Mouse (Mus musculus): ENCODE data around the gene Dok4.

The Dok4 gene

DNA sequence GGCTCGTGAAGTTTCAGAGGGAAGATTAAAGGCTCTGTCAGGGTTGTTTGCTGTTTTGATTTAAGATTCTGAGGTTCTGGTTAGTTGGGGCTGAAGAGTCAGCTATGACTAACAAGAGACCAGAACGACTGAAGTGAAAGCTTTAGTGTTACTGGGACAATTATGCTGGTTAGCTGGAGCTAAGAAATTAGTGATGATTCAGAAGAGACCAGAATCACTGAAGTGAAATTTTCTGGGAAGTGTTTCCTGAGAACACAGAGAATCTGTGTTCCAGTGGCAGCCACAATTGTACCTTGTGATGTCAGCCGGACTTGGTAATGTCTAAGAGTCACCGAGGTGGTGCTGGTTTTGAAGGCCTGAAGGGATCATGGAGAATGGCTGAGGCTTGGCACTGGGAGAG is 4.6 kb upstream of the Dok4 start:
- no peak for DNase-seq (ENCODE audit: low read depth, low spot score)

GRCm38 (mm10) chr8:94876820-94877219 is 690 bp upstream of the Dok4 start:
- peak; percentile 62 for DNase-seq (ENCODE audit: low read depth, low spot score)

DNA sequence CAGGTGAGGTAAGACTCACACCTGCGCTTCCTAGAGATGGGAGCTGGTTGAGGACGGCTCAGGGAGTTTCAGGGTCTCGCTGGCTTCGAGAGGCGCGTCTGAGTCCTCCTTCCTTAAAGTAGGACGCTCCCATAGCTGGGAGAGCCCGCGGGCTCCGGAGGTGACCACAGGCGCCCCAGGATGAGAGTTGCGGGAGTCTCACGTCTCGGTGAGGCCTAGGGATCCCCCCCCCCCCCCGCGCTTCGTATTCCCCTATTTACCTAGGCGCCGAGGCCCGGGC is 319 bp downstream of the Dok4 start:
- DNase-seq (ENCODE audit: low read depth, low spot score): no peak

DNA sequence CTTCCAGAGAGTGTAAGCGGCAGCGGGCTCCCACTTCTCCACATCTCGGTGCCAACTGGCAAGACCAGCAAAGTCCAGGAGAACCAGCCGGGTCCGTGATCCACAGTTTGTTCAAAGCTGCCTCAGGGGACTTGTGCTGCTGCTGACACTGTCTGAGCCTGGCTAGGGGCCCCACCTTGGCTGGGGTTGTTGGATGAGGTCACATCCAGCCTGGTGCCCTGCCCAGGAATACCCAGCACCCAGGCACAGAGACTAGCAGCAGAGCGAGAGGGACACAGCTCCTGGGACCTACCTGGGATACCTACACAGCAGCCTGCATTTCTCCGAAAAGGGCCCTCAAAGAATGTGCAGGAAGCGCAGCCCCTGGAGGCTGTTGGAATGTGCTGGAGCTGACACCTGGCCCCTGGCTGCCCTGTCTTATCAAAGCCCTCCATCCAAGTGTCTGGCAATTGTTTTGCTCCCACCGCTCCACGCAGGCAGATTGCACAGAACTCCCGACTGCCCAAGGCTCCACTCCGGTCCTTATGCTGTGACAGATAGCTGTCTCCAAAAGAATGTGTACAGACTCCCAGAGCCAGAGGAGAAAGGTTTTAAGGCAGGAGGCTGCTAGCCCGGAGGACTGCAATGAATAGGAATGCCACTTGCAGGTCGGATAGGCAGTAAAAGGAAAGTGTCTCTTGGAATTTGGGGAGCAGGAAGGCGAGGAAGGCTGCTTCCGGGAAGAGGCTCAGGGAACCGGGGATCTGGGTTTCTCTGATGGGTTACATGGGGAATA is 847 bp downstream of the Dok4 start:
- peak; percentile 24 for DNase-seq (ENCODE audit: low read depth, low spot score)

DNA sequence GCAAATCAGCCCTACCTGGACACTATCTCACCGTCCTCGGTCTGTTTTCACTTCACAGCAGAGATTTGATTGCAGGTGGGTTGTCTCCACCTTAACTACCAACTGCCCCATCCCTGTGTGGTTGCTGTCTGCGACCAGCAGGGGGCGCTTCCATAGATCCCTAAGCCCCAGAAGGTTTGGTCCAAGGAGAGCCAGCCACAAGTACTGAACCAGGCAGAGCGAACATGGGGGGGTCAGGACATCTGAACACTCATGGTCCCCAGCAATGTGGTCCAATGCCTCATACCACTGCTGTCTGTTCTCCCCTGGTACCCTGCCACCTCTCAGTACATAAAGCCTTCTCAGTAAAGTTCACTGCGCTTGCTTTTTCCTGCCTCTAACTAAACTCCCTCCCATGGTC is 1.8 kb downstream of the Dok4 start:
- peak; percentile 84 for DNase-seq (ENCODE audit: low read depth, low spot score)

DNA sequence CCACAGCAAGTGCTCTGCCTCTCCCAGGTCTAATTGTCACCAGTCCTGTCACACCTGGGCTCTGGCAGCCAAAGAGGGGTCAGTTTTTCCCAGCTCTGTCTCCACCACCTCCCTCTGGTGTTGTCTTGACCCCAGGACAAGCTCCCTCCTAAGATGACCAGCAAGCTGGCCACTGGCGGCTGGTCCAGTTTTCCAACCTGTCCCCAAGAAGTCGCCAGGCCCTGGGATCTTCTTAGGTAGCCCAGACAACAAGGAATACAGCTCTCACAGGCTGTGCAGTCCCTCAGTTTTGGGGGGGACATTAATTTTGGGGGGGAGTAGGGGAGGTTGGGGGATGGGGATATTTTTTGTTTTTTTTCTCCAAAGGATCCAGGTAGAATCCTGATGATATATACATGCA is 3.6 kb downstream of the Dok4 start:
- no peak for DNase-seq (ENCODE audit: low read depth, low spot score)

DNA sequence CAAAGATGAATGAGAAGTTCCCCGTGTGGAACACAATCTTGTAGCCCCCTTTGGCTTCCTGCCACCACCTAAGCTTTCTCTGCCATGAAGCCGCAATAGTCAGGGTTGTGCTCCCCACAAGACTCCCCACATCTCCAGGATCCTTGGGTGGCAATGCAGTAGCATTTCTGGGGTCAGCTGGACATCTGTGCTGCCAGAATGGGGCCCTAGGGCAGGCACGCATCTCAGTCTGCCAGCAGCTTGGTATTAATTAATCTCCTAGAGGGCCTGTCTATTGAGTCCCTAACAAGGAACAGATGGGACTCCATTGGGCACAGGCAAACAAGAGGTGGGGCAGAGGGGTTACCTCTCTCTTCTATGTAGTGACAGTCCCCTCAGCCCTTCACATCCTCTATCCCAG is 4.0 kb downstream of the Dok4 start:
- DNase-seq (ENCODE audit: low read depth, low spot score): no peak

- peak; percentile 63 for DNase-seq (ENCODE audit: low read depth, low spot score)
These were observed 4.8 kb downstream of the Dok4 start for GRCm38 (mm10) chr8:94871108-94871894.

GRCm38 (mm10) chr8:94870474-94871107 is 5.5 kb downstream of the Dok4 start:
- no peak for DNase-seq (ENCODE audit: low read depth, low spot score)

GRCm38 (mm10) chr8:94870003-94870402 is 6.1 kb downstream of the Dok4 start:
- no peak for DNase-seq (ENCODE audit: low read depth, low spot score)

- no peak for DNase-seq (ENCODE audit: low read depth, low spot score)
These were observed 7.0 kb downstream of the Dok4 start for GRCm38 (mm10) chr8:94869146-94869545.

- no peak for DNase-seq (ENCODE audit: low read depth, low spot score)
These were observed 9.2 kb downstream of the Dok4 start for GRCm38 (mm10) chr8:94866921-94867320.

- no peak for DNase-seq (ENCODE audit: low read depth, low spot score)
These were observed 10.8 kb downstream of the Dok4 start for GRCm38 (mm10) chr8:94865292-94865691.

- no peak for DNase-seq (ENCODE audit: low read depth, low spot score)
These were observed 12.0 kb downstream of the Dok4 start for GRCm38 (mm10) chr8:94863897-94864673.

GRCm38 (mm10) chr8:94862487-94863220 is 13.5 kb downstream of the Dok4 start:
- DNase-seq (ENCODE audit: low read depth, low spot score): no peak

DNA sequence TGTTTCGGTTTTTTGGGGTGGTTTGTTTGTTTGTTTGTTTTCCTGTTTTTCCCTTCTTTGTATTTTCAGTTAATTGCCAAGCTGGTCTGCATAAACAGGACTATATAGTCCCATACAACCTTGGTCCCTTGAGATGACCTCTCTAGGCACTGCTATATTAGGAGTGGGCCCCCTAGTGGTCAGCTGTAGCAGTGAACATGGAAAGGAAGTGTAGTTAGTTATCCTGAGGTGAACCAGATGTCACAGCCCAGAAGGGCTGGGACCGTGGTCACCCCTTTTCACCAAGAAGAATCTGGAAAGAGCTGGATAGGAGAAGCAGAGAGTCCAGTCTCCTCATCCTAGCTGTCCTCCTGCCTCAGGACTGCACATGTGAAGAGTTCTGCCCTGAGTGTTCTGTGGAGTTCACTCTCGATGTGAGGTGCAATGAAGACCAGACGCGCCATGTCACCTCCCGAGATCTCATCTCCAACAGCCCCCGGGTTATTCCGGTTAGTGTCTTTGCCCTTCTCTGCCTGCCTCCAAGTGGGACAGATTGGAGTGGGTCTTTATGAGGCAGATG is 14.7 kb downstream of the Dok4 start:
- peak; percentile 75 for DNase-seq (ENCODE audit: low read depth, low spot score)

GRCm38 (mm10) chr8:94857346-94858173 is 18.6 kb downstream of the Dok4 start, which contains the start of gene Polr2c:
Polr2c (plus strand) TSS chr8:94857450.
- DNase-seq (ENCODE audit: low read depth, low spot score): peak; percentile 86

DNA sequence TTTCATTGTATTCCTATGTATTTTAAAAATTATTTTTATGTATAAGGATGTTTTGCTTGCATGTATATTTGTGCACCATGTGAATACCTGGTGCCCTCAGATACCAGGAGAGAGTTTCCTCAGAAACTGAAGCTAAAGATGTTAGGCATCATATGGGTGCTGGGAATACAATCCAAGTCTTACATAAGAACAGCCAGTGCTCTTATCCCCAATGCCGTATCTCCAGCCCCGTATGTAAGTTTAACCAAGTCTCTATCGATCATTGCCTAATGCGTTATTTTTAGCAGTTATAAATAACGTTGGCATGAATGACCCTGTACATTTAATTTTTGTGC is 19.2 kb downstream of the Dok4 start:
- DNase-seq (ENCODE audit: low read depth, low spot score): no peak

DNA sequence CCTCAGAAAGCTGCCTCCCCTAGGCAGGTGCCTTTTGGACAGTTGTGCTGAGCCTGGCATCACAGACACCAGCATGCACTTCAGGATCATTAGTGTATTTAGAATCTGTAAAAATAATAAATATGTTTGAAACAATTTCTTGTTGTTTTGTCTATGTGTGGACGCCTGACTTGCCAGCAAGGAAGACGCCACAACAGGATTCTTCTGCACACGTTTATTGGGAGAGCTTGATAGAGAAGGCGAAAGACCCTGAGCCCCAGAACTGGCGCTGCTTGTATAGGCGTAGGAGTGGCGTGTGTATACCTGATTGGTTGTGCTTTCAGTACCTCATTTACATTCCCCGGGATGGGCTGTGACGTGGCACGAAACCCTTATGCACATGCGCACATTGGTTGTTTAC is 21.4 kb downstream of the Dok4 start:
- peak; percentile 40 for DNase-seq (ENCODE audit: low read depth, low spot score)

- no peak for DNase-seq (ENCODE audit: low read depth, low spot score)
These were observed 26.1 kb downstream of the Dok4 start for GRCm38 (mm10) chr8:94850049-94850448.
